Mouse (Mus musculus) gastrocnemius, postnatal 10 days (tissue): ENCODE data around the gene Mcat. TPM values are rescaled to one million over a fixed set of nuclear protein-coding genes. Genes with fewer than 3 reads are reported as not detected.

Source experiments
- DNase-seq: peaks from one replicate; pipeline ENCODE4 v3.0.0; 2021; ENCODE audit warnings: mixed read lengths
- total RNA-seq, 2 experiments: library from RNA; stranded (reverse); gene quantifications; 2 replicates each; pipeline ENCODE4 v1.2.3; 2021

The Mcat gene
- total RNA-seq, 2 experiments from 2014 or later = 22.7 to 29.3 TPM

GRCm38 (mm10) chr15:83538855-83539254 is 24.7 kb downstream of the Mcat start:
- no peak for DNase-seq

- DNase-seq = no peak
These were observed 27.7 kb downstream of the Mcat start for GRCm38 (mm10) chr15:83535890-83536231.

DNA sequence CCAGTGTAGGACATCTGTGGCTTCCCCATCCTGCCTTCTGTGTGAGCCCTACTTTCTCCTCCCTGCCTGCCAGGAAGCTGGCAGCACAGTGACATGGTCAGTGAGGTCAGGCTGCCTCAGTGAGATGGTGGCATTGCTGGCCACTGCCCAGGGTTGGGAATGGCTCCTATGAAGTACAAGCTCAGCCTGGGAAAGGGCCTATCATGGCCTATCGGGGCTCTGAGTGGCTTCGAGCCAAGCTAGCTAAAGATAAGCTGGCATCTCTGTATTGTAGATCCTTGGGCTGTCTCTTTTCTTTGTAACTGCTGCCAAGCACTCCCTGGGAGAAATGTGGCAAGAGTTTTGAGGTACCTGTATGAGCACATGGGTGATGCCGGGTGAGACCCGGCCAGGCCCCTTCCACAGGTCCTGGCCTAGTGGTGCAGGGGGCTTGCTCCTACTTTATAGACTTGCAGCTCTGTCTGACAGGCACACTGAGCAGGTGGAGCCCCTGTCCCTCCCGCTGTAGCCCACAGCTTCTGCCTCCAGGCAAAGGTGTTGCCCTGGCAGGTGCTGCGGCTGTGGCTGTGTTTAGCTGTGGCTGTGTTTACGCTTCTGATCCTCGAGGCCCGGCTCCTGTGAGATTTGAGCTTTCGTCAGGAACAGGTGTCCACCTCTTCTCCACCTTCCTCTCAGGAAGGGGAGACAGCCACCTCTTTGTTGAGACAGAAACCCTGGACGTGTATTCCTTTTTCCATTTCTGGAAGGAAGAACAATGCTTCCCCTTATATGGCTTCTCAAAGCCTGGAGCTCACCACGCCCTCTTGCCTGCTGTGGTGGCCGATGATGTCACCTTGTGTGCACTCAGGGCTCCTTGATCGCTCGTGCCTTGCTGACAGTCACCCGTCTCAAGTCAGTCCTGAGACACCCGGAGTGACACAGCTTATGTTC is 28.4 kb downstream of the Mcat start:
- DNase-seq = no peak

DNA sequence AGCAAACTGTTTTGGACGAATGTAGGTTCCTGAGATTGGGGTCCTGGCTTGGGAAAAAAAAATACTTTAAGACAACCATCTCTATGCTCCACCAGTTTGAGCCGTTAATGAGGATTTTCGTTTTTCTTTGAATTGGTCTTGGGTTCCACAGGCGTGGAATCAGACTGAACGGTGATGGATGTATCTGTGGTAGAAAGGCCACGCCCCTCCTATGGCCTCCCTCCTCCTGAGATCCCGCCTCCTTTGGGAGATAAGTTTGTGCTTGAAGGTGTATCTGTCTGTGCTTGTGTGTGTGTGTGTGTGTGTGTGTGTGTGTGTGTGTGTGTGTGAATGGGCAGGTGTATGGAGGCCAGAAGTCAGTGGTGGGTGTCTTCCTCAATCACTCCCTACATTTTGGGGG is 31.0 kb downstream of the Mcat start:
- DNase-seq = no peak

DNA sequence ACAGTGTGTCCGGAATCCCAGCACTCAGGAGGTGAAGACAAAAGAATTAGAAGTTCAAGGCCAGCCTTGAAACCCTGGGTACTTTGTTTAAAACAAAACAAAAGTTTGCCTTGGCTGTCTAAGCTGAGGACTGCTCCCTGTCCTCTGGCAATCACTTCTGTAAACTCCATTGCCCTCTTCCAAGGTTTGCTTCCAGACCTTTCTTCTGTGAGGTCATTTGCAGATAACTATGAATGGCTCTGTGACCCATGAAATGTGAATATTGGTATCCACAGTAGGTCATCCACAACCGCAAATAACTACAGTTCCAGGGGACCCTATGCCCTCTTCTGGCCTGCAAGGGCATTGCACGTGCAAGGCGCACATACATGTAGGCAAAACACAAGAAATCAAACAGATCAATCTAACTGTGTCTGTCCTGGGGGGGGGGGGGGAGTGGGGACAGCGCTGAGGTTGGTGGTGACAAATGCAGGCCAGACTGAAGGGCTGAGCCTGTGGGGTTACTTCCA is 31.6 kb downstream of the Mcat start:
- DNase-seq = no peak

- no peak for DNase-seq
These were observed 32.9 kb downstream of the Mcat start for GRCm38 (mm10) chr15:83530688-83531087.

GRCm38 (mm10) chr15:83530233-83530632 is 33.4 kb downstream of the Mcat start:
- DNase-seq = no peak

GRCm38 (mm10) chr15:83529765-83530164 is 33.8 kb downstream of the Mcat start:
- DNase-seq = no peak

- DNase-seq = no peak
These were observed 34.7 kb downstream of the Mcat start for GRCm38 (mm10) chr15:83528892-83529291.

DNA sequence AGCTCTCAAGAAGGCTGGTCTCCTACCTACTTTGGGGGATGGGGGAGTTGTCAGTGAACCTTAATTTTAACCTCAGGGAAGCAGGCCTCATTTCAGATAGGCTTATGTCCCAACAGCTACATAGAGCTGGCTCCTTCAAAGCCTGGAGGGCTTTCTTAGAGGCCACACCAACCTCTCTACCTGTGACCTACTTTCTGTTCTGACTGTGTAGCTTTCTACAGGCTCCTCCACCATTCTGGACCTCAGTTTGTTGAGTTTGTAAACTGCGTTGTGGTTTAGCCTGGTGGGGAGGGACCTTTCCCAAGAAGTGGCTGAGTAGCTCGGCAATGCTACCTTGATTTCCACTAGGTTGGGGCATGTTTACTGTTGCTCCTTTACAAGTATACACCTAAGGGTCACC is 35.8 kb downstream of the Mcat start:
- DNase-seq = no peak

- no peak for DNase-seq
These were observed 36.5 kb downstream of the Mcat start for GRCm38 (mm10) chr15:83527092-83527437.

- peak; percentile 52 for DNase-seq
These were observed 37.0 kb downstream of the Mcat start, which contains the start of gene Bik for GRCm38 (mm10) chr15:83526424-83527091. Bik (plus strand) TSS chr15:83526862.

DNA sequence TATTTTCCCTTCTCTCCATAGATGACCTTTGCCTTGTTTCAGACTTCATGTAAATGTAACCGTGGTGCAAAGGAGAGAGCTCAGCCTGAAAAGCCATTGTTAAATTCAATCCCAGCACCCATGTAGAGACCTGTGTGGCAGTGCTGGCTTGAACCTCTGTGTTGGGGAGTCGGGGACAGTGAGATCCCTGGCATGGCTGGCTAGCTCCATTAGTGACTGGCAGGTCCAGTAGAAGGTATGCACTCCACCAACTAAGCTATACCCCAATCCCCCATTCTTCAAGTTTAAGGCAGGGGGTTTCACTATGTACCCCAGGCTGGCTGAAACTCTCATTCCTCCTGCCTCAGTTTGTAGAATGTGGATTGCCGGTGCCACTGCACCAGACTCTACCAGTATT is 39.3 kb downstream of the Mcat start:
- no peak for DNase-seq

GRCm38 (mm10) chr15:83523638-83524332 is 39.8 kb downstream of the Mcat start:
- DNase-seq = no peak

- no peak for DNase-seq
These were observed 40.4 kb downstream of the Mcat start for GRCm38 (mm10) chr15:83523196-83523595.

- DNase-seq = no peak
These were observed 42.7 kb downstream of the Mcat start for GRCm38 (mm10) chr15:83520861-83521382.

DNA sequence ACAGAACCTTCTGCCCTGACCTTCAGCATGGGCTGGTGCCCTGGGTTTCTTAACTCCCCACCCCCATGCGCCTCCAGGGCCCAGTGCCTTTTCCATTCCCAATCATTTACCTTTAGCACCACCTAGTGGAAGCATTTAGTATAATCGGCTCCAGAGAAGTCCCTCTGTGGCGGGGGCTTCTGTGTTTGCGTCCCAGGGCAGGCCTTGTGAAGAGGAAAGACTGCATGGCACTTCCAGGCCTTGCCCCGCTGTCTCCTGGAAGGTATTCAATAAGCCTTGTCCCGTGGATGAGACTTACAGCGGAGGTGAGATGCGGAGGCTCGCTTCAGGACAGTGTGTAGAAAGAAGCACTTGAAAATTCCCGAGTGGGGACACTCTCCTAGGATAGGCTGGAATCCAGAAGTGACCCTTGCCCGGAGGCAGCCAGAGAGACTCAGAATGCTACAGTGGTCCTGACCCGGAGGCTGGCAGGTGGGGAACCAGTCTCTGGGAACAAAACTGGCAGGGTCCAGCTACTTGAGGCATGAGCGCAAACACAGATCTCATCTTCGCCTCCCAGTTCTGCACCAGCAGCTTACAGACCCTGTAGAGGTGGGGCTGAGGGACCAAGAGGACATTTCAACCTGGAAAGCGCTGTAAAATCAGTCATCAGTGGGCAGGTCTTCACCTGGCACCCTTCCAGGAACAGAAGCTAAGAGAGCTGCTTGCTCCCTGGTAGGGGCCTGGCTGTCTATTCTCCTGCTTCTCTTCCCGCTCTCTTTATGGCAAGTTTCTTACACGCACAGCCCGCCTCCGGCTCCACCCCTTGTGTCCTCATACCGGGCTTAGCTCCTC is 45.2 kb downstream of the Mcat start:
- DNase-seq = peak; percentile 55

DNA sequence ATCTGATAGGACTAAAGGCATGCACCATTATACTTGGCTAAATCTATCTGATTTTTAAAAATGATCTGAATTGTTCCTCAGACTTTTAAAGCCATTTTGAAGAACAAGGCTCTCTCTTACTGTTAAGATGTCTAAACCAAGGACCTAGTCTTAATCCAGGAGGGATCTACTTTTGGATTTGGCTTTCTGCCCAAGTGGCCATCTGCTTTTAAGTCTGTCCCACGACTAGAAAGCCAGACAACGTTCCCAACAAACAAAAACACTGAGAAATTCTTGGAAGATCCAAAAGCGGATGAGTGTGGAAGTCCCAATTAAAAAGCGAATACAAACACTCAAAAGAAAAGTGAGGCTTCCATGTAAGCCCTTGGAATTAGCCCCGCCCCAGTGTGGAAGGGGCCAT is 48.6 kb downstream of the Mcat start:
- DNase-seq = no peak

DNA sequence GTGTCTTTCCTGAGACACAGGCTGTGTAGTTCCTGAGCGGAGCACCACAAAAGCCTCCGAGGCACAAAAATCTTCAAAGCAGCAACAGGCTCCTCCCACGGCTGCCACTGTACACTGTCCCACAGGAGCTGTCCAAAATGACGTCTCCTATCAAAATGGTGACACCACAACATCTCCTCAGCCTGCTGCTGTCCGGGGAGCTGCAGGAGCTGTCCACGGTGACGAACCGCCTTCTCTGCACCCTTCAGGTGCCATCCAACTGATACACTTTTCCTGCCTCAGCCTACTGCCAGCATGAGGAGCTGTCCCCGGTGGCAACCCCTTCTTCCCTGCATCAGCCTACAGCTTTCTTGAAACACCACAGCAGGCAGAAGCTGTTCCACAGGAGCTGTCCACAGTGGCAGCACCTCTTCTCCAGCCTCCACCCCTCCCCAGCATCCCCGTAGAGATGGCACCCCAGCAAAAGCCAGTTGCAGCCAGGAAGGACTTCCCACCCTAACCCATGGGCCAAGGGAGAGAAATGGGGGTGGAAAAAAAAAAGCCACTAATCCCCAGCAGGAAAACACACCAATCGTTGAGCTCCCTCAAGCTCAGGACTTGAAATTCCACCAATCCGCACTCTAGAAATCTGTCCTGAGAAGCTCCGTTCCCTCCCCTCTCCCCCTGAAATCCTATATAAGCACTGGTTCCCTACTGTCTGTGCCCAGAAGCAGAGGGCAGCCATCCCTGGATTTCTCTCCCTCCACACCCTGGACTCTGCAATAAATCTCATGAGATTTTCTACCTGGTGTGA is 50.9 kb downstream of the Mcat start:
- no peak for DNase-seq

DNA sequence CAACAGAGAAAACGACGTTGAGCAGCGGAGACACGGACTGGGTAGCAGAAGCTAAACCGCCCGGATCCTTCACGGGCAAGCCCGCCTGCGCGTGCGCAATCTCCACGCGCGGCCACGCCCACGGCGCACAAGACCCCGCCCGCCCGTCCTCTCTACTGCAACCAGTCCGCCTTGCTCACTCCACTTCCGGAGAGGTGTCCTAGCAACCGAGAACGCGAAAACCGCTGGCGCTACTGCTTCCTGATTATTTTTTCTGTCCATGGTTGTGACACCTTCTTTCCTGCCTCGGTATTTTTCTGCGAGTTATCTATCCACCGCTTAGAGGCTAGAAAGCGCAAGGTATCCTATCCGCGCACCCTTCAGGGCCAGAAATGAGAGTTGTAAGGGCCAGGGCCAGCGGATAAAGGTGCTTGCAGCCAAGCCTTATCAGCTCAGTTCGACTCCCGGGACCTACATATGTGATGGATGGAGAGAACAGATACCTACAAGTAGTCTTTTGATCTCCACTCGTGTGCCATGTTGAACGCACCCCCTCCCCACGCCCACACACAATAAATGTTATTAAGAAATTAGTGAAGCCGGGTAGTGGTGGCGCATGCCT is 52.7 kb downstream of the Mcat start, which contains the start of gene Ttll1:
Ttll1 (minus strand) TSS at position 89 of the 601 bp plus-strand sequence.
- peak; percentile 94 for DNase-seq
